Mouse (Mus musculus) kidney, adult 2 months (tissue): ENCODE measurements at regions not wholly inside any gene's neighbourhood (a gene's known extent, or its start where the extent isn't known, plus 50 kb on each side); places are given as distances from the start of the nearest gene placed in this dataset.

Experiments used
- CTCF ChIP-seq: fragments of 200-500 bp; conservative IDR thresholded peaks from 2 replicates; pipeline ENCODE4 v1.5.1; 2011; ENCODE audit warnings: low read depth, mild to moderate bottlenecking, control low read depth, low read length, moderate library complexity, mixed read lengths; ENCODE audit not compliant: insufficient read depth, insufficient read length
- POLR2A ChIP-seq: fragments of 200-500 bp; IDR thresholded peaks from one replicate; pipeline ENCODE4 v1.6.1; 2011; ENCODE audit warnings: low read depth, low read length, control low read depth

- no peak for TF ChIP-seq POLR2A
- no peak for TF ChIP-seq CTCF
These were observed 60.0 kb upstream of the Pde3a start for GRCm38 (mm10) chr6:141189093-141189492.
